Mouse (Mus musculus) liver, adult 2 months (tissue): Measurements from ENCODE around the gene Tuft1. TPM values are rescaled to one million over a fixed set of nuclear protein-coding genes. Genes with fewer than 3 reads are reported as not detected.

ENCODE experiments used
- DNase-seq: peaks from one replicate; pipeline ENCODE4 v3.0.0-alpha.2; 2011; ENCODE audit warnings: low read depth, low spot score; ENCODE audit errors: extremely low read depth
- H3K27ac ChIP-seq: fragments of 200-500 bp; replicated peaks from 2 replicates; pipeline ENCODE4 v1.5.1; 2012; ENCODE audit warnings: low read depth, mild to moderate bottlenecking, control low read depth, inconsistent platforms, low read length; ENCODE audit not compliant: insufficient read depth
- H3K27me3 ChIP-seq: fragments of 200-500 bp; 2 replicates; pipeline ENCODE4 v1.6.1; 2012; ENCODE audit warnings: mild to moderate bottlenecking, moderate library complexity, low read length, inconsistent platforms; ENCODE audit not compliant: control insufficient read depth, insufficient read depth
- H3K36me3 ChIP-seq: fragments of 200-500 bp; 2 replicates; pipeline ENCODE4 v1.6.1; 2012; ENCODE audit warnings: low read length, inconsistent platforms; ENCODE audit not compliant: control insufficient read depth, insufficient read depth
- H3K4me1 ChIP-seq: fragments of 200-500 bp; 2 replicates; pipeline ENCODE4 v1.6.1; 2011; ENCODE audit warnings: low read length; ENCODE audit not compliant: control insufficient read depth, insufficient read depth
- H3K4me3 ChIP-seq: fragments of 200-500 bp; 2 replicates; pipeline ENCODE4 v1.5.1; 2011; ENCODE audit warnings: low read depth, mild to moderate bottlenecking, control low read depth, low read length, moderate library complexity; ENCODE audit not compliant: insufficient read depth
- H3K79me2 ChIP-seq: fragments of 200-500 bp; 2 replicates; pipeline ENCODE4 v1.6.1; 2012; ENCODE audit warnings: inconsistent platforms, mild to moderate bottlenecking, low read length, moderate library complexity; ENCODE audit not compliant: control insufficient read depth, insufficient read depth
- H3K9ac ChIP-seq: fragments of 200-500 bp; 2 replicates; pipeline ENCODE4 v1.6.1; 2012; ENCODE audit warnings: low read depth, mild to moderate bottlenecking, control low read depth, inconsistent platforms, low read length
- CTCF ChIP-seq: fragments of 200-500 bp; IDR thresholded peaks from 2 replicates; pipeline ENCODE4 v1.5.1; 2011; ENCODE audit warnings: low read depth, low read length, control low read depth
- POLR2A ChIP-seq: fragments of 200-500 bp; IDR thresholded peaks from 2 replicates; pipeline ENCODE4 v1.6.1; 2011; ENCODE audit warnings: low read length, control low read depth; ENCODE audit not compliant: insufficient read depth; ENCODE audit errors: extremely low read depth
- WGBS: fragments of 180-500 bp; shearing (Covaris S2); methylation state at CpG from one replicate; pipeline ENCODE4 v1.1.7; 2018; 5-methylcytosine and 5-hydroxymethylcytosine counted together
- polyA plus RNA-seq: library from polyadenylated mRNA; depleted of rRNA; stranded (reverse); fragments of >200 nt; gene quantifications from 2 replicates; pipeline ENCODE4 v1.2.3, GENCODE M21; 2012
- total RNA-seq: library from RNA; depleted of rRNA; stranded (reverse); fragments of >200 nt; gene quantifications from 2 replicates; pipeline ENCODE4 v1.2.3, GENCODE M21; 2014

Tuft1 gene
- total and polyA plus RNA-seq, 2 experiments, result 2.6 to 7.3 TPM

- TF ChIP-seq POLR2A, result no peak
- peak; percentile 65 for TF ChIP-seq CTCF
- Histone ChIP-seq H3K36me3 (no peaks in the 10 kb centered on the region), H3K4me1 (no peaks in the 10 kb centered on the region), H3K9ac (no peak overlapping the region), H3K27me3 (no peaks in the 10 kb centered on the region), H3K4me3 (no peak overlapping the region), H3K79me2 (no peaks in the 10 kb centered on the region), H3K27ac (no peak overlapping the region)
- DNase-seq, result peak; percentile 37
- WGBS, result 0% methylated on average over 4 of the region's 4 CpGs
Observed at GRCm38 (mm10) chr3:94601959-94602358, 56.7 kb downstream of the Tuft1 start.

- WGBS, result 47% methylated on average over 3 of the region's 3 CpGs
- no peak for DNase-seq
- no peak overlapping the region for H3K9ac ChIP-seq
- H3K4me1 ChIP-seq, result no peaks in the 10 kb centered on the region
- no peak for TF ChIP-seq CTCF
- TF ChIP-seq POLR2A, result no peak
- no peaks in the 10 kb centered on the region for H3K79me2 ChIP-seq
- H3K36me3 ChIP-seq, result no peaks in the 10 kb centered on the region
- H3K4me3 ChIP-seq, result no peak overlapping the region
- no peak overlapping the region for H3K27ac ChIP-seq
- no peaks in the 10 kb centered on the region for H3K27me3 ChIP-seq
Observed at GRCm38 (mm10) chr3:94597224-94597779, 61.4 kb downstream of the Tuft1 start.

- H3K27me3 ChIP-seq, result no peaks in the 10 kb centered on the region
- no peak overlapping the region for H3K9ac ChIP-seq
- TF ChIP-seq POLR2A, result no peak
- no peak overlapping the region for H3K4me3 ChIP-seq
- peak; percentile 13 for DNase-seq
- H3K4me1 ChIP-seq, result no peaks in the 10 kb centered on the region
- 82% methylated on average over 6 of the region's 6 CpGs for WGBS
- no peaks in the 10 kb centered on the region for H3K36me3 ChIP-seq
- no peak overlapping the region for H3K27ac ChIP-seq
- H3K79me2 ChIP-seq, result no peaks in the 10 kb centered on the region
Observed at GRCm38 (mm10) chr3:94595871-94596287, 62.8 kb downstream of the Tuft1 start.

- no peak overlapping the region for H3K27ac ChIP-seq
- no peaks in the 10 kb centered on the region for H3K36me3 ChIP-seq
- WGBS, result 81% methylated on average over 5 of the region's 5 CpGs
- no peak for TF ChIP-seq CTCF
- no peak for TF ChIP-seq POLR2A
- H3K4me3 ChIP-seq, result no peak overlapping the region
- H3K9ac ChIP-seq, result no peak overlapping the region
- H3K4me1 ChIP-seq, result no peaks in the 10 kb centered on the region
- DNase-seq, result no peak
- no peaks in the 10 kb centered on the region for H3K79me2 ChIP-seq
- H3K27me3 ChIP-seq, result no peaks in the 10 kb centered on the region
Observed at GRCm38 (mm10) chr3:94591066-94591465, 67.6 kb downstream of the Tuft1 start.

GRCm38 (mm10) chr3:94587962-94588361, 70.7 kb downstream of the Tuft1 start:
- Histone ChIP-seq H3K79me2 (no peaks in the 10 kb centered on the region), H3K9ac (no peak overlapping the region), H3K4me3 (no peak overlapping the region), H3K27ac (no peak overlapping the region), H3K27me3 (no peaks in the 10 kb centered on the region), H3K4me1 (no peaks in the 10 kb centered on the region), H3K36me3 (no peaks in the 10 kb centered on the region)
- 81% methylated on average over 5 of the region's 5 CpGs for WGBS
- TF ChIP-seq POLR2A, result no peak
- TF ChIP-seq CTCF, result no peak
- peak; percentile 29 for DNase-seq

GRCm38 (mm10) chr3:94582944-94583343, 75.7 kb downstream of the Tuft1 start:
- no peak for TF ChIP-seq POLR2A
- no peak for TF ChIP-seq CTCF
- H3K9ac ChIP-seq, result no peak overlapping the region
- H3K4me1 ChIP-seq, result peaks cover 10% of the 10 kb centered on the region
- WGBS, result 53% methylated on average over 7 of the region's 7 CpGs
- H3K79me2 ChIP-seq, result peaks cover 19% of the 10 kb centered on the region; the same call in 1 of the 2 replicates
- H3K27ac ChIP-seq, result no peak overlapping the region
- DNase-seq, result no peak
- no peaks in the 10 kb centered on the region for H3K36me3 ChIP-seq
- no peak overlapping the region for H3K4me3 ChIP-seq
- H3K27me3 ChIP-seq, result no peaks in the 10 kb centered on the region
